Mouse (Mus musculus) heart, embryonic 16.5 days (tissue): Measurements from ENCODE around the gene Heatr1. TPM values are rescaled to one million over a fixed set of nuclear protein-coding genes. Genes with fewer than 3 reads are reported as not detected.
"Not testable (repeated sequence)": the region's sequence is repeated elsewhere in the genome, so short reads cannot be mapped to it uniquely, and the experiment has no call there.

Experiments
- ATAC-seq: fragments of 200-750 bp; cut with Nextera tagmentation; replicated peaks from 2 replicates; pipeline ENCODE4 v1.8.0; 2017; ENCODE audit warnings: moderate number of reproducible peaks; ENCODE audit not compliant: insufficient read depth, low FRiP score; ENCODE audit errors: extremely low read depth
- H3K27ac ChIP-seq: fragments of 300-500 bp; sonication (generic); 2 replicates; pipeline ENCODE4 v1.5.1; 2014; ENCODE audit warnings: mild to moderate bottlenecking, low read length, control low read depth, moderate library complexity
- H3K27me3 ChIP-seq: fragments of 300-500 bp; sonication (generic); 2 replicates; pipeline ENCODE4 v1.6.1; 2014; ENCODE audit warnings: low read length, mixed read lengths; ENCODE audit not compliant: control insufficient read depth, insufficient read depth
- H3K36me3 ChIP-seq: fragments of 300-500 bp; sonication (generic); 2 replicates; pipeline ENCODE4 v1.6.1; 2014; ENCODE audit not compliant: control insufficient read depth, insufficient read depth
- H3K4me1 ChIP-seq: fragments of 300-500 bp; sonication (generic); 2 replicates; pipeline ENCODE4 v1.6.1; 2014; ENCODE audit warnings: low read length, mixed read lengths; ENCODE audit not compliant: control insufficient read depth, insufficient read depth
- H3K4me2 ChIP-seq: fragments of 300-500 bp; sonication (generic); 2 replicates; pipeline ENCODE4 v1.6.1; 2014; ENCODE audit warnings: low read depth, mild to moderate bottlenecking, control low read depth, low read length
- H3K4me3 ChIP-seq: fragments of 300-500 bp; sonication (generic); 2 replicates; pipeline ENCODE4 v1.5.1; 2014; ENCODE audit warnings: mild to moderate bottlenecking, control low read depth, low read length
- H3K9ac ChIP-seq: fragments of 300-500 bp; sonication (generic); 2 replicates; pipeline ENCODE4 v1.6.1; 2014; ENCODE audit warnings: low read length, control low read depth
- H3K9me3 ChIP-seq: fragments of 300-500 bp; sonication (generic); replicated peaks from 2 replicates; pipeline ENCODE4 v1.6.1; 2016; ENCODE audit warnings: low read length; ENCODE audit not compliant: control insufficient read depth
- WGBS: fragments of 180-500 bp; shearing (Covaris S2); extraction: QIAGEN DNeasy Blood & Tissue Kit; methylation state at CpG from one replicate; pipeline ENCODE4 v1.1.7; 2014; 5-methylcytosine and 5-hydroxymethylcytosine counted together
- polyA plus RNA-seq: library from polyadenylated mRNA; unstranded; fragments of >200 nt; fragmentation: Nextera tagmentation; extraction: Ambion mirVana; gene quantifications from 2 replicates; pipeline ENCODE4 v1.2.1, GENCODE M21; 2015

Gene Heatr1
- polyA plus RNA-seq, 1 experiment from 2014 or later, result 8.6 TPM

DNA sequence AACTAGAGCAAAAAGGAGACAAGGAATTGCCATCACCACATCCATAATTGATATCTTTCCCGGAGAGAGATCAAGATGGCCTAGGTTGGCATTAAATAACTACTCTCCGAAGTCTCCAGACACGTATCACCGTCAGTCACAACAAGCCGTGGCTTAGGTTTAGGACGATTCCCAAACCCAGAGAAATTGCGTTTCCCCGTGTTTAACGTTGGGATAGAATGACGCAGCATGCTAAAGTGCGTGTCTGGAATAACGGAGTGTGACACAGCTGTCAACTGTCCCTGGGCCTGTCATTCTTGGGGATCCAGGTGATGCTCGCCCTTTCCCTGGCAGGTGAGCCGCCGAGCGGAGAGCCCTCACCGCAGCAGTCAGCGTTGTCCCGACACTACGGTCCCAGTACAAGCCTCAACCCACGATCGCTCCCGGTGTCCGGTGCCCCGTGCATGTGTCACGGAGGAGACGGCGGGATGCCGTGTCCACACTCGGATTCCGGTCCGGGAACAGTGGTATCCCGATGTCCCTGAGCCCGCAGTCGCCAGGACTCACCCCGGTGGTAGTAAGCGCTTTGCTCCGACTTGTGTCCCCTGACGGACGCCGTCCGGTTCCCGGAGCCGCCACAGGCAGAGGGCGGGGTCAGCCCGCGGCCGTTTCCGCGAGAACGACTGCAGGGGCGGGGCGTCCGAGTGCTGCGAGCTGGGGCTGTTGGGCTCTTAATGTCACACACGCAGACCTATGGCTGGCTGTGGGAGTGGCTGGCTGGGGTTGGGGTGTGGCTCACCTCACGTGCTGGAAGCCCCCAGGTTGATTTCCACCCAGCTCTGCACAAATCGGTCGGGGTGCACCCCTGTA, 66.3 kb downstream of the Heatr1 start:
- H3K27ac ChIP-seq, result peak overlapping the region; percentile 84

DNA sequence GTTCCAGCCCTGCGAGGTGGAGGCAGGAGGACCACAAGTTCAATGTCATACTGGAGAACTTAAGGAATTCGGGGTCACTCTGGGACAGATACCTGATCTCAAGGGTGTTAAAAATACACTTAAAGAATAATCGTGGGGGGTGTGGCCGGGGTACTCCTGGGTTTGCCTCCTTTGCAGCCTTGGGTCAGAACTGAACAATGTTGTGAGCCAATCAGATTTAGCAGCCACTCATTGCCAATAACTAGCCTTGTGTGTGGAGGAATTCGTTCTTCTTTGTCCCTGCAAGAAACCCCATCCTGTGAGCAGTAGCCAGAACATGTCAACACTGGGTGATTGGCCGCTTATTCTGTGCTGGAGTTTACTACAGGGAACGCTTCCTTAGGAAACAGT, 66.9 kb downstream of the Heatr1 start:
- Histone ChIP-seq H3K27me3 (no peaks in the 10 kb centered on the region), H3K9me3 (no peaks in the 10 kb centered on the region), H3K4me3 (peak overlapping the region; percentile 91), H3K36me3 (no peaks in the 10 kb centered on the region; the same call in 1 of the 2 replicates), H3K4me2 (peak overlapping the region; percentile 95), H3K4me1 (peaks cover 9% of the 10 kb centered on the region), H3K9ac (peak overlapping the region; percentile 92), H3K27ac (peak overlapping the region; percentile 84)
- peak; percentile 10 for ATAC-seq
- 4% methylated on average over 7 of the region's 7 CpGs for WGBS

More for the DNA sequence above, 66.3 kb downstream of the Heatr1 start:
- peak; percentile 97 for ATAC-seq
- Histone ChIP-seq H3K9me3 (no peaks in the 10 kb centered on the region), H3K9ac (peak overlapping the region; percentile 92), H3K4me1 (peaks cover 9% of the 10 kb centered on the region), H3K36me3 (no peaks in the 10 kb centered on the region; the same call in 1 of the 2 replicates), H3K4me3 (peak overlapping the region; percentile 91), H3K27me3 (no peaks in the 10 kb centered on the region), H3K4me2 (peak overlapping the region; percentile 95)
- under 1% methylated on average over 59 of the region's 59 CpGs for WGBS

- H3K4me2 ChIP-seq, result no peak overlapping the region
- WGBS, result 65% methylated on average over 4 of the region's 4 CpGs
- H3K9ac ChIP-seq, result no peak overlapping the region
- H3K4me3 ChIP-seq, result no peak overlapping the region
- no peaks in the 10 kb centered on the region for H3K9me3 ChIP-seq
- H3K27ac ChIP-seq, result no peak overlapping the region
- H3K36me3 ChIP-seq, result no peaks in the 10 kb centered on the region; the same call in 1 of the 2 replicates
- peaks cover 9% of the 10 kb centered on the region for H3K4me1 ChIP-seq
- no peak for ATAC-seq
- H3K27me3 ChIP-seq, result no peaks in the 10 kb centered on the region
Observed at GRCm38 (mm10) chr13:12462623-12463022, 67.8 kb downstream of the Heatr1 start.

- H3K4me2 ChIP-seq, H3K9ac ChIP-seq, H3K27me3 ChIP-seq, ATAC-seq, H3K9me3 ChIP-seq, H3K4me1 ChIP-seq, H3K27ac ChIP-seq, H3K4me3 ChIP-seq, H3K36me3 ChIP-seq: not testable (repeated sequence)
- whole genome bisulfite sequencing, result 90% methylated on average over 6 of the region's 6 CpGs
Observed at GRCm38 (mm10) chr13:12464159-12464558, 69.3 kb downstream of the Heatr1 start.

GRCm38 (mm10) chr13:12464844-12465243, 70.0 kb downstream of the Heatr1 start, which contains the start of gene Lgals8:
Gene Lgals8, minus strand, starts transcription at chr13:12464944.
- H3K9me3 ChIP-seq, result no peaks in the 10 kb centered on the region
- H3K36me3 ChIP-seq, result no peaks in the 10 kb centered on the region
- H3K27me3 ChIP-seq, result no peaks in the 10 kb centered on the region
- H3K4me3 ChIP-seq, result no peak within 1 kb of the TSS
- H3K9ac ChIP-seq, result no peak within 1 kb of the TSS
- H3K4me2 ChIP-seq, result no peak within 1 kb of the TSS
- no peak within 1 kb of the TSS for H3K27ac ChIP-seq
- WGBS, result 70% methylated on average over 1 of the region's 1 CpGs
- H3K4me1 ChIP-seq, result peaks cover 8% of the 10 kb centered on the region
- ATAC-seq, result no peak

- Histone ChIP-seq H3K27me3 (no peaks in the 10 kb centered on the region), H3K36me3 (no peaks in the 10 kb centered on the region), H3K27ac (no peak overlapping the region), H3K9me3 (no peaks in the 10 kb centered on the region), H3K4me1 (no peaks in the 10 kb centered on the region; the same call in 1 of the 2 replicates), H3K9ac (no peak overlapping the region), H3K4me2 (no peak overlapping the region), H3K4me3 (no peak overlapping the region)
- no peak for ATAC-seq
- 88% methylated on average over 1 of the region's 1 CpGs for WGBS
Observed at GRCm38 (mm10) chr13:12468488-12468887, 73.7 kb downstream of the Heatr1 start.

DNA sequence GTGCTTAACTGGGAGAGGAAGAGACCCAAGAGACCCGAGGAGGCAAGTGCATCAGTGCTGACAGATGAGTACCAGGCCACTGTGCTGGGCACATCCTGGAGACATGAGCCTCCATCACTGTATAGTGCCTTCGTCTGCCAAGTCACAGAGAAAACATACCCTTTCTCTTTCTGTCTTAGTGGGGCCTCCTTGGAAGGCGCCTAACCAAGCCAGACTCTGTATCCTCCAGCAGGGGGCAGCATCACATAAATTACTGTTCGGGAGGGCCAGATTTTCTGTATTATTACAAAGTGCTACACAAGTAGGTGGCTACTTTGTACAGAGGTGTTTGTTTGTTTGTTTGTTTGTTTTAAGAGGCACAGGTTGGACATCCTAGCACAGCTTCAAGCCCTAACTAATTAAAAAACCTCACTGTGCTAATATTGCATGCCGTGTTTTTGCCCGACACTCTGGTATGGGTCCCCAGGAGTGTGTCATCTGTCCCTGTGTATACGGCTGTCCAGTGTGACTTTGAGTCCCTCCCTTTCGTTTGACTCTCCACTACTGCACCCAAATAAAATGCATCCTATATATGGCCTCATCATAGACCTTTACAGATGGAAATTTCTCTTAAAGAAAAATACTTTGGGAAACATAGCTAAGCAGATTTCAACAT, 79.0 kb downstream of the Heatr1 start:
- peak; percentile 47; the same call in 1 of the 2 replicates for ATAC-seq
- no peak overlapping the region for H3K9ac ChIP-seq
- H3K9me3 ChIP-seq, result no peaks in the 10 kb centered on the region
- H3K27me3 ChIP-seq, result no peaks in the 10 kb centered on the region
- H3K4me1 ChIP-seq, result no peaks in the 10 kb centered on the region
- no peak overlapping the region for H3K4me3 ChIP-seq
- no peak overlapping the region for H3K27ac ChIP-seq
- no peaks in the 10 kb centered on the region for H3K36me3 ChIP-seq
- 34% methylated on average over 8 of the region's 8 CpGs for WGBS
- H3K4me2 ChIP-seq, result no peak overlapping the region

DNA sequence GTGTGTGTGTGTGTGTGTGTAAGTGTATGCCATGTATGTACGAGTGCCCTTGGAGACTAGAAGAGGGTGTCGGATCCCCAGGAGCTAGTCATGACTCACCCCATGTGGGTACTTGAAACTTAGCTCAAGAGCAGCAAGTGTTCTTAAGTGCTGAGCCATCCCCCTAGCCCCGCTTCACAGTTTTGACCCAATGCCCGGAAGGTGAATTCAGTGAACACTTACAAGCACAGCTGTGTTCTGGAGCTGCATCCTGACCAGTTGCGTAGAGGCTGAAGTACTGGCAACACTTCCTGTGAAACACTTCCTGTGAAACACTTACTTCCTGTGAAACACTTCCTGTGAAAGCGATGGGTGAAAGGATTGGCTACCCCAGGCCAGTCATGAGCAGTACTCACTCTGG, 80.4 kb downstream of the Heatr1 start:
- Histone ChIP-seq H3K4me1 (no peaks in the 10 kb centered on the region), H3K4me2 (no peak overlapping the region), H3K27ac (no peak overlapping the region), H3K9me3 (no peaks in the 10 kb centered on the region), H3K9ac (no peak overlapping the region), H3K4me3 (no peak overlapping the region), H3K27me3 (no peaks in the 10 kb centered on the region), H3K36me3 (no peaks in the 10 kb centered on the region)
- ATAC-seq, result no peak
- WGBS, result 73% methylated on average over 6 of the region's 6 CpGs

- H3K27ac ChIP-seq, result no peak overlapping the region
- no peaks in the 10 kb centered on the region for H3K27me3 ChIP-seq
- H3K4me2 ChIP-seq, result no peak overlapping the region
- no peak for ATAC-seq
- no peaks in the 10 kb centered on the region for H3K36me3 ChIP-seq
- H3K4me1 ChIP-seq, result no peaks in the 10 kb centered on the region
- H3K9me3 ChIP-seq, result no peaks in the 10 kb centered on the region
- 91% methylated on average over 4 of the region's 4 CpGs for WGBS
- no peak overlapping the region for H3K9ac ChIP-seq
- no peak overlapping the region for H3K4me3 ChIP-seq
Observed at GRCm38 (mm10) chr13:12476886-12477285, 82.1 kb downstream of the Heatr1 start.
